Mouse (Mus musculus): ENCODE measurements around the gene Sgip1. TPM values are rescaled to one million over a fixed set of nuclear protein-coding genes. Genes with fewer than 3 reads are reported as not detected.

The Sgip1 gene
- total RNA-seq, 2 experiments from 2014 or later = 0.19 TPM; not detected in 1

GRCm38 (mm10) chr4:102828518-102828917 is 87.4 kb downstream of the Sgip1 start:
- no peak for ATAC-seq (replicated peaks; ENCODE audit: low FRiP score, low TSS enrichment, poor library complexity, severe bottlenecking)

GRCm38 (mm10) chr4:102833191-102833590 is 92.1 kb downstream of the Sgip1 start:
- no peak for ATAC-seq (replicated peaks; ENCODE audit: low FRiP score, low TSS enrichment, poor library complexity, severe bottlenecking)

GRCm38 (mm10) chr4:102833726-102834125 is 92.6 kb downstream of the Sgip1 start:
- no peak for ATAC-seq (replicated peaks; ENCODE audit: low FRiP score, low TSS enrichment, poor library complexity, severe bottlenecking)

- ATAC-seq (replicated peaks; ENCODE audit: low FRiP score, low TSS enrichment, poor library complexity, severe bottlenecking) = no peak
Measured at GRCm38 (mm10) chr4:102834710-102835109, 93.6 kb downstream of the Sgip1 start.

- no peak for ATAC-seq (replicated peaks; ENCODE audit: low FRiP score, low TSS enrichment, poor library complexity, severe bottlenecking)
Measured at GRCm38 (mm10) chr4:102840062-102840798, 99.1 kb downstream of the Sgip1 start.

GRCm38 (mm10) chr4:102840956-102841729 is 100.0 kb downstream of the Sgip1 start:
- ATAC-seq (replicated peaks; ENCODE audit: low FRiP score, low TSS enrichment, poor library complexity, severe bottlenecking) = no peak

- no peak for ATAC-seq (replicated peaks; ENCODE audit: low FRiP score, low TSS enrichment, poor library complexity, severe bottlenecking)
Measured at GRCm38 (mm10) chr4:102850498-102850897, 109.4 kb downstream of the Sgip1 start.

GRCm38 (mm10) chr4:102851161-102851560 is 110.1 kb downstream of the Sgip1 start:
- no peak for ATAC-seq (replicated peaks; ENCODE audit: low FRiP score, low TSS enrichment, poor library complexity, severe bottlenecking)

- no peak for ATAC-seq (replicated peaks; ENCODE audit: low FRiP score, low TSS enrichment, poor library complexity, severe bottlenecking)
Measured at GRCm38 (mm10) chr4:102852290-102852689, 111.2 kb downstream of the Sgip1 start.

GRCm38 (mm10) chr4:102852808-102853207 is 111.7 kb downstream of the Sgip1 start:
- ATAC-seq (replicated peaks; ENCODE audit: low FRiP score, low TSS enrichment, poor library complexity, severe bottlenecking) = no peak

- ATAC-seq (replicated peaks; ENCODE audit: low FRiP score, low TSS enrichment, poor library complexity, severe bottlenecking) = no peak
Measured at GRCm38 (mm10) chr4:102853330-102854022, 112.4 kb downstream of the Sgip1 start.

GRCm38 (mm10) chr4:102854928-102855892 is 114.1 kb downstream of the Sgip1 start:
- ATAC-seq (replicated peaks; ENCODE audit: low FRiP score, low TSS enrichment, poor library complexity, severe bottlenecking) = no peak

GRCm38 (mm10) chr4:102856086-102856485 is 115.0 kb downstream of the Sgip1 start:
- no peak for ATAC-seq (replicated peaks; ENCODE audit: low FRiP score, low TSS enrichment, poor library complexity, severe bottlenecking)

- no peak for ATAC-seq (replicated peaks; ENCODE audit: low FRiP score, low TSS enrichment, poor library complexity, severe bottlenecking)
Measured at GRCm38 (mm10) chr4:102859259-102860194, 118.4 kb downstream of the Sgip1 start.

- ATAC-seq (replicated peaks; ENCODE audit: low FRiP score, low TSS enrichment, poor library complexity, severe bottlenecking) = no peak
Measured at GRCm38 (mm10) chr4:102862751-102863710, 121.9 kb downstream of the Sgip1 start.

- ATAC-seq (replicated peaks; ENCODE audit: low FRiP score, low TSS enrichment, poor library complexity, severe bottlenecking) = no peak
Measured at GRCm38 (mm10) chr4:102866531-102866930, 125.4 kb downstream of the Sgip1 start.

GRCm38 (mm10) chr4:102871274-102871673 is 130.2 kb downstream of the Sgip1 start:
- no peak for ATAC-seq (replicated peaks; ENCODE audit: low FRiP score, low TSS enrichment, poor library complexity, severe bottlenecking)

Measured in megakaryocyte-erythroid progenitor cell, adult 5-6 weeks (primary cell).